Mouse (Mus musculus): ENCODE results near the gene Tmem217.
A peak's percentile ranks its signal among the peaks of the same experiment; 100 is the strongest.

The Tmem217 gene

DNA sequence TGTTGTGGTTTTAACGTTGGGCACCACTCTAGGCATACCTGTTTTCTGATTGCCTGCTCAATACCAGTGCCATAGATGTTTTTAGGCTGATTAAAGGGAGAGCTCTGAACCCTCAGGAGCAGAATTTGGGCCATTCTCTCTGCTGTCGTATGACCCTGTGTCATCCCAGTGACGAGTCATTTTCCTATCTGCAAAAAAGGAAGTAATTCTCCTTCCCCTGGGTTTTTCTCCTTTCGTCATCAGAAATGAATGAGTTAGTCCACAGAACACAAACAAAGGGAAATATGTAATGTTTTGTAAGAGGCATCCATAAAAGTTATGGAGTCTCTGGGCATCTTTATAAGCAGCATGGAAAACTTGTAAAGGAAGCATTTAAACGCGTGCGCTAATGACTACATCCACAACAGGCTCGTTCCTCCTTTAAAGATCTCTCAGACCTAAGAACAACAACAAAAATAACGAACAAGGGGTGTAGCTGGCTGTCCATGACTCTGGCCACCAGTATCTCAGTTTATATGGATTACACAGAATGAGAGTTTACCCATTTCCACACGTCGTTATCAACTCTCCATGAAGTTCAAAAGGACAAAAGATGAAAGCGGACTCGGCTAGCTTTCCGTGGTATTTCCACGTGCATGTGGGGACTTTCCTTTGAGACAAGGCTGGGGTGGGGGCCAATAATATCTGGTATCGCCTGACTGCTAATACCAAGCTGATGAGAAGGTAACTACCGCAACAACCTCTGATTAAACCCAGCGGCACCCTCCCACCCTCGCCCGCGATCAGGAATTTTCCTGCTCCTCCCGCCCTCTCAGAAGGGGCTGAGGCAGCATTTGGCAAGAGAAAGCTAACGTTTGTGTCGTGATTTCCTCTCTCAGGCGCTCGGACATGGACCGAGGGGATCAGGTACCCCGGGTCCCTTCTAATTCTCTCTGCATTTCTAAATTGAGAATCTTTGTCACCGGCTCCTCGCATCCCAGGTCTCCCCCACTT lies 62.9 kb downstream of the Tmem217 start:
- peak; percentile 34 to 46 for DNase-seq (ENCODE audit: low spot score in 2 of 2)

DNA sequence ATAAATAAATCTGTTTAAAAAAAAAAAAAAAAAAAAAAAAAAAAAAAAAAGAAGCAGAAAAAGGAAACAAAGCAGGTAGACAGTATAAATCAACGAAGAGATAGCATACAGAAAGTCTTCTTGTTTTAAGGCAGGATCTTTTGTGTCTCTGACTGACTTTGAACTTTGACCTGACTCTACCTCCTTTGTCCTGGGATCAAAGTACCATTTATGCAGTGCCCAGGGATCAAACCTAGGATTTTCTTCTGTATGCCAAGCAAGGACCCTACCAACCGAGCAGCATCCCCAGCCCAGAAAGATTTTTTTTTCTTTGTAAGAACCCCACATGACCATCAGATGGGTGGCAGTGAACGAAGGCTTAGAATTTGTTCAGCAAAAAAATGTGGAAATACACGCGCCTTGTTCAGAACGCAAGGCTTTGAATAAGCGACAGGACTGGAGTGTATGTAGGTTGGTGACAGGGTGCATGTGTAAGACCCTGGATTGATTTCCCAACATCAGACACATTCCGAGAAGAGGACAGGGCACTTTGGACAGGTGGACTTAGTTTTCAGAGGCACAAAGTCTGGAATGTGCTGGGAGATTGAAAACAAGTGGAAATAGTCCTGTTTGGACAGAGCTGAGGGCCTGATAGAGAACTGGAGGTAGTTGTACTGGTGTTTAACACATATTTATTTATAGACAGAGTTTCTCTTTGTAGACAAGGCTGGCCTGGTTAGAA lies 63.8 kb downstream of the Tmem217 start:
- no peak for DNase-seq (ENCODE audit: low spot score in 2 of 2)

DNA sequence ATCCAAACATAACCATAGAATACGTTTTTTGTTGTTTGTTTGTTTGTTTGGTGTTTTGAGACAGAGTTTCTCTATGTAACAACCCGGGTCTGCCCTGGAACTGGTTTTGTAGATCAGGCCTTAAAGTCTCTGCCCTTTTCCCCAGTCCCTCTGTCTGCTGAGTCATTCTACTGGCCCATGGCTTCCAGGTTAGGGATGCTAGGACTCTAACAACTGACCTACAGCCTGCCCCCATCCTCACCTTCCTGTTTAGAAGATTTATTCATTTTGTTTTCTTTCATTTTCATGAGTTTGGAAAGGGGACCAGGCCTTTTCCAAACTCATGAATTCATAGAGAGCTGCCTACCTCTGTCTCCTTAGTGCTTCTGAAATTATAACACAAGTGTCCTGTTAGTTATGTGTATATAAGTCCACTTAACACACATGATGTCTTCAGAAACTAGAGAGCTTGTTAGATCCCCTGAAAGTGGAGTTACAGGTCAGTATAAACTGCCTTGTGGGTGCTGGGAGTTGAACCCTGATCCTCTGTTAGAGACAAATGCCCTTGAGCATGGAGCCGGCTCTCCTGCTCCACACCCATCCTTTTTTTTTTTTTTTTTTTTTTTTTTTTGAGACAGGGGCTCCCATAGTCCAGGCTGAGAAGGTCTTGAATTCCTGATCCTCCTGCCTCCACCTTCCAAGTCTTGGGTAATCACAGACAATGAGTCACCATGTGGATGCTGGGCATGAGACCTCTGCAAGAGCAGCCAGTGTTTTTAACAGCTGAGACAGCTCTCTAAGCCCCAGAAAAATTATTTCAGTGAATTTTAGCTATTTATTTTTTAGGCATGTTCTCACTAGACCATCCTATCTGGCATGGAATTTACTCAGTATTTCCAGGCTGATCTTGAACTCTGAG lies 66.6 kb downstream of the Tmem217 start:
- DNase-seq (ENCODE audit: low spot score in 2 of 2) = peak in 1 of 2 experiments; percentile 52

DNA sequence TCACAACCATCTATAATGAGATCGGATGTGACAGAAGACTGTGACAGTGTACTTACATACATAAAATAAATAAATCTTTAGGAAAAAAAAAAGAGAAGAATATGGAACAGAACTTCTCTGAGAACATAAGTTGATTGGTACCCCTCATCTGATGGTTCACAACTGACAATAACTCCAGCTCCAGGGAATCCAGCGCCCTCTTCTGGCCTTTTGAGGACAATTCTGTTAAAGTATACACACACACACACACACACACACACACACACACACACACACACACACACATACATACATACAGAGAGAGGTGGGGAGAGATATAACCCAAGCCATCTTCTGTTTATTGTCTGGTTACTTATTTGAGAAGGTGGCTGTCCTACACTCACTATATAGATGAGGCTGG lies 67.8 kb downstream of the Tmem217 start:
- no peak for DNase-seq (ENCODE audit: low spot score in 2 of 2)

DNA sequence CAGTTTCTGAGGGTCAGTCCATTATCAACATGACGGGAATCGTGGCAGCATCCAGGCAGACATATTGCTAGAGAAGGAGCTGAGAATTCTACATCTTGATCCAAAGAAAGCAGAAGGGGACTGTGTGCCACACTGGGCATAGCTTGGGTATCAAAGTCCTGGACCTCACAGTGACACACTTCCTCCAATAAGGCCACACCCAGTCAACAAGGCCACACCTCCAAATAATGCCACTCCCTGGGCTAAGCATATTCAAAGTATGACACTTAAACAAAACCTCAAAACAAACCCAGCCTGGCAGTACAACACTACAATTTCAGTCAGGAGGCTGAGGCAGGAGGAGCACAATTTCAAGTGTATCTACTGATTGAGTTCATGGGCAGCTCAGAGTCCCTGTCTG lies 68.9 kb downstream of the Tmem217 start:
- DNase-seq (ENCODE audit: low spot score in 2 of 2) = no peak

DNA sequence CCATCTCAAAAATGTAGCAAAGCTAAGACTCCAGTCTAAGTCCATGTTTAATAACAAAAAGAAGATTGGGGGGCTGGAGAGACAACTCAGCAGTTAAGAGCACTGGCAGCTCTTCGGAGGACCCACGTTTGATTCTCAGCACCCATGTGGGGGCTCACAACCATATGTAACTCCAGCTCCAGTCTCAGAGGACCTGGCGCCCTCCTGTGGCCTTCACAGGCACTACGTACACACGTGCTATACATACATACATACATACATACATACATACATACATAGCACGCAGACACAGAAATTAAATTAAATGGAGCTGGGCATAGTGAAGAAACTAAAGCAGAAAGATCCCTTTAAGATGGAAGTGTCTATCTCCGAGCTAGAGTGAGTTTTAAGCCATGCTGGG lies 69.6 kb downstream of the Tmem217 start:
- no peak for DNase-seq (ENCODE audit: low spot score in 2 of 2)

DNA sequence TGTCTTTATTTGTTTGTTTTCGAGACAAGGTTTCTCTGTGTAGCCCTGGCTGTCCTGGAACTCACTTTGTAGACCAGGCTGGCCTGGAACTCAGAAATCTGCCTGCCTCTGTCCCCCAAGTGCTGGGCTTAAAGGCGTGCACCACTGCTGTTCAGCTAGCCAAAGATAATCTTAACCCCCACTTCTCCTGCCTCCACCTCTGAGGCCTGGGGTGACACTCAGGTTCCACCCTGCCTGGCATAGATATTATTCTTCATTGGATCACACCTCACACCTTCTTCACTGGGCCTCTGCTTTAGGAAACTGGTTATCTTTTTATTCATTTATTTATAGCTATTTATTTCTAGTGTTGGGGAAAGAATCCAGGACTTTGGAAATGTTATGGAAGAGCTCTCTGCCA lies 71.9 kb downstream of the Tmem217 start:
- no peak for DNase-seq (ENCODE audit: low spot score in 2 of 2)

DNA sequence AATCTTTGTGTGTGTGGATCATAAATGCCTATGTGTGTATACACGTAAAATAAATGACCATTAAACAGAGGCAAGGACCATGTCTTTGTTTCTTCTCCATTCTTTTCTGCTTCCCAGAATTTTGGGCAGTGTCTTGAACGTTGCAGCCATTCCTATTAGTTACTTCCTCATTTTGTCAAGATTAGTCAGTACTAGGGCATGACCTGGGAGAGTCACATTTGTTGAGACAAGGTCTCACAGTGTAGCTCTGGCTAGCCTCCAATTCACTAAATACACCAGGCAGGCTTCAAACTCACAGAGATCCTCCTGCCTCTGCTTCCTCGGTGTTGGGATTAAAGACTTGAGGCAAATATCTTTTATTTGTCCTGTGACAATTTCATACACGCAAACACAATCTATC lies 73.9 kb downstream of the Tmem217 start:
- no peak for DNase-seq (ENCODE audit: low spot score in 2 of 2)

DNA sequence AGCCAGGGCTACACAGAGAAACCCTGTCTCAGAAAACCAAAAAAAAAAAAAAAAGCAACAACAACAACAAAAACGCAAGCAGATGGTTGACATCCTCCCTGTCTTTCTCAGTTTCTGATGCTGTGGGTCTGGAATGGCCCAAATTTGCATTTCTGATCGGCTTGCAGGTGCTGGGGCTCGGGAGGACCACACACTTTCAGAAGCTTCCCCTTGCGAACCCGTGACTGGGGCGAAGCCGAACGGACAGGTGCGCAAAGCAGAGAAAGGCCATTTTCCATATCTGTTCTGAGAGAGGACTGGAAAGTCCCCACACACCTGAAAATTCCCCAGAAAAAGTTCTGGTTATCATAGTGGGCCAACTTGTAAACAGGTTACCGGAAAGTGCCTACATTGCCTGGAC lies 74.8 kb downstream of the Tmem217 start:
- no peak for DNase-seq (ENCODE audit: low spot score in 2 of 2)

DNA sequence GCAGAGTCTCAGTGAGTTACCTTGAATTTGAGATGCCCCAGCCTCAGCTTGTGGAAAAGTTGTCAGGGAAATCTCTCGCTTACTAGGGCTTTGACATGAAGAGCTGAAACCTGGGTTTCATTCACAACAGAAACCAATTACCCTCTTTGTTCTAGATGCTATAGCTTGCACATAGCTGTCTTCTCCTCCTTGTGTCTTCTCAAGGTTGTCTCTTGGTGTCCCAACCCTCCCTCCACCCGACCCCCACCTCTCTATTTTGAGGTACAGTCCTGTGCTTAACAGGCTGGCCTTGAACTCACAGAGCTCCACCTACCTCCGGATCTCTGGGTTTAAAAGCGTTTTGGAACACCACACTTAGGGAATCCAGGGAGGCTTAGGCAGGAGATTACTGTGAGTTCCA lies 75.7 kb downstream of the Tmem217 start:
- no peak for DNase-seq (ENCODE audit: low spot score in 2 of 2)
